Mouse (Mus musculus) v-Abl transformed pro-B cells (cell line): ENCODE data around the gene Rbm17.

Experiments used
- in situ Hi-C, 2 experiments: fragments of 400-800 bp; cut with MboI; formaldehyde crosslinking; loops; one replicate each; pipeline ENCODE4 v1.15.1; 2025; ENCODE audit not compliant: unreplicated experiment in 2 of 2

Gene Rbm17

GRCm38 (mm10) chr2:11602506-11603489 is 1.2 kb downstream of the Rbm17 start:
- in situ Hi-C loops: loop anchor here (5.0 to 10.0 kb wide), 3 partner anchors 80 to 270 kb away; partner anchors contain the start of genes Ankrd16 (in 1 of the 2) and Fbh1 (in 1 of the 2)

GRCm38 (mm10) chr2:11601795-11602194 is 2.2 kb downstream of the Rbm17 start:
- in situ Hi-C loops: loop anchor here (5.0 to 10.0 kb wide), 3 partner anchors 81 to 271 kb away; partner anchors contain the start of genes Ankrd16 (in 1 of the 2) and Fbh1 (in 1 of the 2)

GRCm38 (mm10) chr2:11597906-11598305 is 6.0 kb downstream of the Rbm17 start:
- in situ Hi-C loops: loop anchor here (25.0 kb wide), 3 partner anchors 264 to 789 kb away; partner anchors contain the start of gene Itga8 (in 1 of the 2)

- in situ Hi-C loops: loop anchor here (25.0 kb wide), 3 partner anchors 266 to 791 kb away; partner anchors contain the start of gene Itga8 (in 1 of the 2)
These were observed 7.3 kb downstream of the Rbm17 start for GRCm38 (mm10) chr2:11596690-11597089.

GRCm38 (mm10) chr2:11587996-11588395 is 16.0 kb downstream of the Rbm17 start:
- in situ Hi-C loops: loop anchor here (25.0 kb wide), 3 partner anchors 274 to 799 kb away; partner anchors contain the start of gene Itga8 (in 1 of the 2)

GRCm38 (mm10) chr2:11579399-11579798 is 24.6 kb downstream of the Rbm17 start:
- in situ Hi-C loops: loop anchor here (25.0 kb wide), 3 partner anchors 283 to 808 kb away; partner anchors contain the start of gene Itga8 (in 1 of the 2)

- in situ Hi-C loops: loop anchor here (25.0 kb wide), 3 partner anchors 284 to 809 kb away; partner anchors contain the start of gene Itga8 (in 1 of the 2)
These were observed 25.8 kb downstream of the Rbm17 start for GRCm38 (mm10) chr2:11578187-11578586.

GRCm38 (mm10) chr2:11573684-11574083 is 30.3 kb downstream of the Rbm17 start:
- in situ Hi-C loops: loop anchor here in 1 of 2 experiments (25.0 kb wide), 1 partner anchor 739 kb away; the partner anchor contains the start of gene Itga8

- in situ Hi-C loops: loop anchor here in 1 of 2 experiments (25.0 kb wide), 1 partner anchor 741 kb away; the partner anchor contains the start of gene Itga8
These were observed 32.9 kb downstream of the Rbm17 start for GRCm38 (mm10) chr2:11571004-11571535.

GRCm38 (mm10) chr2:11568471-11568870 is 35.5 kb downstream of the Rbm17 start:
- in situ Hi-C loops: loop anchor here in 1 of 2 experiments (25.0 kb wide), 1 partner anchor 744 kb away; the partner anchor contains the start of gene Itga8

- in situ Hi-C loops: loop anchor here in 1 of 2 experiments (25.0 kb wide), 1 partner anchor 744 kb away; the partner anchor contains the start of gene Itga8
These were observed 36.1 kb downstream of the Rbm17 start for GRCm38 (mm10) chr2:11567781-11568362.

GRCm38 (mm10) chr2:11566898-11567297 is 37.1 kb downstream of the Rbm17 start:
- in situ Hi-C loops: loop anchor here in 1 of 2 experiments (25.0 kb wide), 1 partner anchor 745 kb away; the partner anchor contains the start of gene Itga8

- in situ Hi-C loops: loop anchor here in 1 of 2 experiments (25.0 kb wide), 1 partner anchor 746 kb away; the partner anchor contains the start of gene Itga8
These were observed 37.7 kb downstream of the Rbm17 start for GRCm38 (mm10) chr2:11566241-11566640.

- in situ Hi-C loops: loop anchor here in 1 of 2 experiments (25.0 kb wide), 1 partner anchor 748 kb away; the partner anchor contains the start of gene Itga8
These were observed 39.2 kb downstream of the Rbm17 start for GRCm38 (mm10) chr2:11564768-11565167.

- in situ Hi-C loops: loop anchor here in 1 of 2 experiments (25.0 kb wide), 1 partner anchor 749 kb away; the partner anchor contains the start of gene Itga8
These were observed 40.7 kb downstream of the Rbm17 start for GRCm38 (mm10) chr2:11563256-11563655.

GRCm38 (mm10) chr2:11558654-11559053 is 45.3 kb downstream of the Rbm17 start:
- in situ Hi-C loops: loop anchor here in 1 of 2 experiments (10.0 to 25.0 kb wide), 2 partner anchors 384 to 754 kb away; partner anchors contain the start of genes Itga8 and Prkcq

- in situ Hi-C loops: loop anchor here in 1 of 2 experiments (10.0 to 25.0 kb wide), 2 partner anchors 382 to 755 kb away; partner anchors contain the start of genes Itga8 and Prkcq
These were observed 46.7 kb downstream of the Rbm17 start for GRCm38 (mm10) chr2:11557244-11557643.

- in situ Hi-C loops: loop anchor here in 1 of 2 experiments (10.0 to 25.0 kb wide), 2 partner anchors 381 to 757 kb away; partner anchors contain the start of genes Itga8 and Prkcq
These were observed 48.6 kb downstream of the Rbm17 start for GRCm38 (mm10) chr2:11555316-11555715.
